In the genomic region with DNA sequence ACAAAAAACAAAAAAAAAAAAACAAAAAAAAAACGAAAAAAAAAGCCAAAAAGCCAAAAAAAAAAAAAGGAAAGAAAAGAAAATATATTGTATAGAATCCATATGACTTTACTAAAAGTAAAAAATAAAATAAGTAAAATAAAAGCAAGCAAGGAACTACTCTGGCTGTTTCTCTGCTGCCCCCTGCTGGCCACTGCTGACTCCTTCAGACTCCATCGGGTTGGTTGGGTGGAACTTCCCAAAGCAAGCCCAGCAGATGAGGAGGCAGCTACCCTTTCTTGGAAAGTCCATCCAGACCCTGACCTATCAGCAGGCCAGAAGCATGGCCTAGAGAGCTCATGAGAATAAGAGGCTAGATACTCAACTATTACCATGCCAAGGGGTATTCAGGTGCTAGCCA, we compare ENCODE assay signal across 9 mouse cellular contexts. TPM values are rescaled to one million over a fixed set of nuclear protein-coding genes. Genes with fewer than 3 reads are reported as not detected.
DNase-seq lines count a peak whose midpoint lies in the region; ATAC-seq and TF ChIP-seq lines count a peak whose summit lies in the region.
"Had no signal": no experiment of that assay in that cellular context is flagged by ENCODE, and none has a peak within 500 bp of the region (broad histone marks: within the 10 kb centered on the region; RNA-seq: fewer than 3 reads in every experiment).

No protein-coding gene starts in this region.

- H3K36me3 ChIP-seq in heart, adult 2 months (ENCODE audit: control insufficient read depth, insufficient read depth, low read length) = no peaks in the 10 kb centered on the region
- no peaks in the 10 kb centered on the region for H3K36me3 ChIP-seq in heart, embryonic 11.5 days (ENCODE audit: control insufficient read depth, insufficient read depth, low read length)
- H3K36me3 ChIP-seq in ES-E14 (ENCODE audit: control insufficient read depth, insufficient read depth, low read length, poor library complexity, severe bottlenecking) = no peaks in the 10 kb centered on the region
- no peaks in the 10 kb centered on the region for H3K36me3 ChIP-seq in midbrain, embryonic 14.5 days (ENCODE audit: control insufficient read depth, insufficient read depth, low read length)
- H3K36me3 ChIP-seq in stomach, postnatal 0 days (ENCODE audit: control insufficient read depth, insufficient read depth, low read length) = no peaks in the 10 kb centered on the region
- H3K36me3 ChIP-seq: limb, embryonic 12.5 days had no signal

- peak; percentile 87 for TF ChIP-seq CTCF in heart, adult 2 months (IDR thresholded peaks at IDR 0.05)
- peak; percentile 78 for TF ChIP-seq CTCF in cerebellum, adult 2 months (IDR thresholded peaks at IDR 0.05; ENCODE audit: borderline replicate concordance, insufficient read depth, low read depth, low read length)
- TF ChIP-seq CTCF in stomach, postnatal 0 days (IDR thresholded peaks at IDR 0.05; ENCODE audit: low read depth) = peak; percentile 87

- no peak overlapping the region for H3K4me2 ChIP-seq in heart, embryonic 11.5 days
- no peak overlapping the region for H3K4me2 ChIP-seq in midbrain, embryonic 14.5 days (ENCODE audit: low read length)
- no peak overlapping the region for H3K4me2 ChIP-seq in stomach, postnatal 0 days (replicated peaks; ENCODE audit: low read depth)
- H3K4me2 ChIP-seq: limb, embryonic 12.5 days had no signal

- 0 out of 2 replicates have a peak, but pooled peaks have one; percentile 26 for TF ChIP-seq EP300 in heart, adult 2 months (IDR thresholded peaks at IDR 0.05; ENCODE audit: insufficient read depth, low read depth, low read length)
- no peak for TF ChIP-seq EP300 in stomach, postnatal 0 days (optimal IDR thresholded peaks at IDR 0.05)

- H3K4me3 ChIP-seq in heart, adult 2 months = no peak overlapping the region
- H3K4me3 ChIP-seq in heart, embryonic 11.5 days (ENCODE audit: low read depth, low read length) = no peak overlapping the region
- no peak overlapping the region for H3K4me3 ChIP-seq in ES-E14 (ENCODE audit: insufficient read depth in 1 of 2, low read depth in 1 of 2, low read length in 2 of 2, poor library complexity in 1 of 2, severe bottlenecking in 1 of 2)
- H3K4me3 ChIP-seq in cerebellum, adult 2 months (replicated peaks; ENCODE audit: insufficient read depth, low read depth, low read length) = no peak overlapping the region
- no peak overlapping the region for H3K4me3 ChIP-seq in midbrain, embryonic 14.5 days (replicated peaks; ENCODE audit: low read depth, low read length)
- H3K4me3 ChIP-seq in stomach, postnatal 0 days (ENCODE audit: low read depth, low read length) = no peak overlapping the region
- H3K4me3 ChIP-seq: limb, embryonic 12.5 days had no signal

- intact Hi-C loops in heart, adult 2 months (cut with DNase I) = no loop called here
- intact Hi-C loops in gastrocnemius, postnatal 14 days (cut with DNase I; ENCODE audit: low total_unique reads) = no loop called here

- ATAC-seq in heart, embryonic 11.5 days (replicated peaks; ENCODE audit: insufficient number of reproducible peaks, low FRiP score, low TSS enrichment) = no peak
- ATAC-seq in midbrain, embryonic 14.5 days (ENCODE audit: low FRiP score, low TSS enrichment) = no peak
- no peak for ATAC-seq in stomach, postnatal 0 days (ENCODE audit: low FRiP score, low TSS enrichment)

- H3K9ac ChIP-seq in heart, adult 2 months (ENCODE audit: low read depth, low read length) = no peak overlapping the region
- H3K9ac ChIP-seq in heart, embryonic 11.5 days (ENCODE audit: low read depth, low read length) = no peak overlapping the region
- H3K9ac ChIP-seq in ES-E14 (ENCODE audit: insufficient read depth, low read depth, low read length, poor library complexity, severe bottlenecking) = no peak overlapping the region
- H3K9ac ChIP-seq in midbrain, embryonic 14.5 days (replicated peaks; ENCODE audit: low read length) = no peak overlapping the region
- H3K9ac ChIP-seq in stomach, postnatal 0 days (ENCODE audit: low read length) = no peak overlapping the region
- H3K9ac ChIP-seq: limb, embryonic 12.5 days had no signal

- no peaks in the 10 kb centered on the region for H3K27me3 ChIP-seq in heart, adult 2 months (ENCODE audit: control insufficient read depth, insufficient read depth, low read length)
- H3K27me3 ChIP-seq in heart, embryonic 11.5 days (ENCODE audit: control insufficient read depth, insufficient read depth, low read length) = no peaks in the 10 kb centered on the region
- H3K27me3 ChIP-seq in cerebellum, adult 2 months (ENCODE audit: control insufficient read depth, insufficient read depth, low read length) = no peaks in the 10 kb centered on the region
- H3K27me3 ChIP-seq in midbrain, embryonic 14.5 days (ENCODE audit: control insufficient read depth, insufficient read depth, low read length) = no peaks in the 10 kb centered on the region
- no peaks in the 10 kb centered on the region for H3K27me3 ChIP-seq in stomach, postnatal 0 days (ENCODE audit: control insufficient read depth, insufficient read depth, low read length)
- H3K27me3 ChIP-seq: limb, embryonic 12.5 days had no signal

- H3K4me1 ChIP-seq in heart, adult 2 months (ENCODE audit: control insufficient read depth, insufficient read depth, low read length) = no peaks in the 10 kb centered on the region
- no peaks in the 10 kb centered on the region for H3K4me1 ChIP-seq in heart, embryonic 11.5 days (ENCODE audit: control insufficient read depth, insufficient read depth, low read length)
- H3K4me1 ChIP-seq in ES-E14 (ENCODE audit: control insufficient read depth in 2 of 2, insufficient read depth in 2 of 2, low read length in 2 of 2, poor library complexity in 1 of 2) = no peaks in the 10 kb centered on the region
- H3K4me1 ChIP-seq in cerebellum, adult 2 months (ENCODE audit: control insufficient read depth, insufficient read depth, low read length) = no peaks in the 10 kb centered on the region; the same call in 1 of the 2 replicates
- H3K4me1 ChIP-seq in midbrain, embryonic 14.5 days (ENCODE audit: control insufficient read depth, insufficient read depth, low read length) = no peaks in the 10 kb centered on the region
- H3K4me1 ChIP-seq in stomach, postnatal 0 days (replicated peaks; ENCODE audit: control insufficient read depth, insufficient read depth) = no peaks in the 10 kb centered on the region
- H3K4me1 ChIP-seq: limb, embryonic 12.5 days had no signal

- no peaks in the 10 kb centered on the region for H3K79me2 ChIP-seq in heart, adult 2 months (replicated peaks; ENCODE audit: control insufficient read depth, insufficient read depth, low read length)

- H3K27ac ChIP-seq in heart, adult 2 months = no peak overlapping the region
- no peak overlapping the region for H3K27ac ChIP-seq in heart, embryonic 11.5 days (ENCODE audit: low read depth, low read length)
- no peak overlapping the region for H3K27ac ChIP-seq in ES-E14 (ENCODE audit: insufficient read depth, low read depth, low read length, poor library complexity, severe bottlenecking)
- no peak overlapping the region for H3K27ac ChIP-seq in cerebellum, adult 2 months (ENCODE audit: insufficient read depth, low read length)
- no peak overlapping the region for H3K27ac ChIP-seq in midbrain, embryonic 14.5 days (replicated peaks; ENCODE audit: low read depth, low read length)
- no peak overlapping the region for H3K27ac ChIP-seq in stomach, postnatal 0 days (replicated peaks)
- H3K27ac ChIP-seq: limb, embryonic 12.5 days had no signal

- peak; percentile 56 to 74 for DNase-seq in heart, adult 2 months
- peak; percentile 65 for DNase-seq in ES-E14 (ENCODE audit: low read depth, low spot score)
- DNase-seq in cerebellum, adult 2 months = peak; percentile 41 to 64
- DNase-seq in gastrocnemius, postnatal 14 days = peak; percentile 69
- peak; percentile 42 to 48 for DNase-seq in layer of hippocampus, postnatal 36 days
- DNase-seq in midbrain, embryonic 14.5 days = peak; percentile 87
- peak; percentile 85 for DNase-seq in stomach, postnatal 0 days (ENCODE audit: low spot score)

- TF ChIP-seq POLR2A in heart, adult 2 months (IDR thresholded peaks at IDR 0.05; ENCODE audit: insufficient read depth, low read depth, low read length) = no peak
- no peak for TF ChIP-seq POLR2A in cerebellum, adult 2 months (IDR thresholded peaks at IDR 0.05; ENCODE audit: borderline replicate concordance, insufficient read depth, low read length)

- WGBS in heart, adult 2 months = 0% methylated on average over 2 of the region's 2 CpGs
- WGBS in heart, embryonic 11.5 days (ENCODE audit: insufficient replicate concordance) = 0% methylated on average over 2 of the region's 2 CpGs
- WGBS in cerebellum, adult 2 months = 1% methylated on average over 2 of the region's 2 CpGs
- WGBS in midbrain, embryonic 14.5 days = 2% methylated on average over 2 of the region's 2 CpGs
- 0% methylated on average over 2 of the region's 2 CpGs for WGBS in stomach, postnatal 0 days

- in situ Hi-C loops in ES-E14 (cut with MboI; ENCODE audit: low sequenced_read_pairs in 2 of 2, unreplicated experiment in 2 of 2) = no loop called here

- no peaks in the 10 kb centered on the region for H3K9me3 ChIP-seq in heart, embryonic 11.5 days (replicated peaks; ENCODE audit: control insufficient read depth, low read length)
- H3K9me3 ChIP-seq in ES-E14 (ENCODE audit: control insufficient read depth, insufficient read depth, low read depth, low read length) = no peaks in the 10 kb centered on the region
- no peaks in the 10 kb centered on the region for H3K9me3 ChIP-seq in midbrain, embryonic 14.5 days (ENCODE audit: control insufficient read depth, low read length)
- no peaks in the 10 kb centered on the region for H3K9me3 ChIP-seq in stomach, postnatal 0 days (ENCODE audit: control insufficient read depth, low read length)
- H3K9me3 ChIP-seq: limb, embryonic 12.5 days had no signal

RNA-seq across cellular contexts. Expression of gene Cpn2, which starts 4.6 kb away (rescaled TPM):
- under 1 TPM; 0.10 to 0.11 TPM for total RNA-seq in heart, adult 2 months (2021)
- polyA plus RNA-seq in heart, adult 2 months (2012; rRNA removed) = 0.64 and 0.88 TPM in 2 replicates
- polyA plus RNA-seq in heart, embryonic 11.5 days (2014; fragmentation: Nextera tagmentation; extraction: Ambion mirVana) = not detected in 2 replicates
- not detected in 2 replicates for total RNA-seq in ES-E14 (2012; rRNA removed)
- not detected in 2 replicates for polyA plus RNA-seq in cerebellum, adult 2 months (2012; rRNA removed)
- not detected for total RNA-seq in gastrocnemius, postnatal 14 days (2021)
- not detected for total RNA-seq in layer of hippocampus, postnatal 36 days (2021)
- not detected in 2 replicates for polyA plus RNA-seq in midbrain, embryonic 14.5 days (2014; fragmentation: Nextera tagmentation; extraction: Ambion mirVana)
- polyA plus RNA-seq in stomach, postnatal 0 days (2015; fragmentation: Nextera tagmentation; extraction: Ambion mirVana) = 0.04 TPM in 1 of 2 replicates, not detected in the other
- polyA plus RNA-seq: limb, embryonic 12.5 days had no signal

RNA-seq across cellular contexts. Expression of gene Lrrc15, which starts 20.4 kb away (rescaled TPM):
- total RNA-seq in heart, adult 2 months (2021) = under 1 TPM; 0.07 to 0.08 TPM
- 0.06 and 0.09 TPM in 2 replicates for polyA plus RNA-seq in heart, adult 2 months (2012; rRNA removed)
- 0.48 and 0.84 TPM in 2 replicates for polyA plus RNA-seq in heart, embryonic 11.5 days (2014; fragmentation: Nextera tagmentation; extraction: Ambion mirVana)
- total RNA-seq in ES-E14 (2012; rRNA removed) = 1.8 TPM in 2 replicates
- polyA plus RNA-seq in cerebellum, adult 2 months (2012; rRNA removed) = not detected in 2 replicates
- total RNA-seq in gastrocnemius, postnatal 14 days (2021) = under 1 TPM; 0.42 to 0.70 TPM
- under 1 TPM; 0.05 to 0.10 TPM for total RNA-seq in layer of hippocampus, postnatal 36 days (2021)
- 0.13 and 0.43 TPM in 2 replicates for polyA plus RNA-seq in midbrain, embryonic 14.5 days (2014; fragmentation: Nextera tagmentation; extraction: Ambion mirVana)
- polyA plus RNA-seq in stomach, postnatal 0 days (2015; fragmentation: Nextera tagmentation; extraction: Ambion mirVana) = 0.76 and 0.87 TPM in 2 replicates

RNA-seq across cellular contexts. Expression of gene Gp5, which starts 47.9 kb away (rescaled TPM):
- total RNA-seq in heart, adult 2 months (2021) = 1 to 10 TPM in 1 of 2 experiments, under 1 TPM in 1; 0.39 to 2.3 TPM
- 0.61 and 1.5 TPM in 2 replicates for polyA plus RNA-seq in heart, adult 2 months (2012; rRNA removed)
- 3.2 and 5.5 TPM in 2 replicates for polyA plus RNA-seq in heart, embryonic 11.5 days (2014; fragmentation: Nextera tagmentation; extraction: Ambion mirVana)
- 0.31 and 0.48 TPM in 2 replicates for total RNA-seq in ES-E14 (2012; rRNA removed)
- polyA plus RNA-seq in cerebellum, adult 2 months (2012; rRNA removed) = 1.4 TPM in 2 replicates
- total RNA-seq in gastrocnemius, postnatal 14 days (2021) = under 1 TPM in 1 of 2 experiments, not detected in 1; 0.14 TPM
- 1 to 10 TPM; 2.0 to 2.1 TPM for total RNA-seq in layer of hippocampus, postnatal 36 days (2021)
- polyA plus RNA-seq in midbrain, embryonic 14.5 days (2014; fragmentation: Nextera tagmentation; extraction: Ambion mirVana) = 0.23 and 0.30 TPM in 2 replicates
- polyA plus RNA-seq in stomach, postnatal 0 days (2015; fragmentation: Nextera tagmentation; extraction: Ambion mirVana) = 0.11 and 0.39 TPM in 2 replicates
